In the genomic region with DNA sequence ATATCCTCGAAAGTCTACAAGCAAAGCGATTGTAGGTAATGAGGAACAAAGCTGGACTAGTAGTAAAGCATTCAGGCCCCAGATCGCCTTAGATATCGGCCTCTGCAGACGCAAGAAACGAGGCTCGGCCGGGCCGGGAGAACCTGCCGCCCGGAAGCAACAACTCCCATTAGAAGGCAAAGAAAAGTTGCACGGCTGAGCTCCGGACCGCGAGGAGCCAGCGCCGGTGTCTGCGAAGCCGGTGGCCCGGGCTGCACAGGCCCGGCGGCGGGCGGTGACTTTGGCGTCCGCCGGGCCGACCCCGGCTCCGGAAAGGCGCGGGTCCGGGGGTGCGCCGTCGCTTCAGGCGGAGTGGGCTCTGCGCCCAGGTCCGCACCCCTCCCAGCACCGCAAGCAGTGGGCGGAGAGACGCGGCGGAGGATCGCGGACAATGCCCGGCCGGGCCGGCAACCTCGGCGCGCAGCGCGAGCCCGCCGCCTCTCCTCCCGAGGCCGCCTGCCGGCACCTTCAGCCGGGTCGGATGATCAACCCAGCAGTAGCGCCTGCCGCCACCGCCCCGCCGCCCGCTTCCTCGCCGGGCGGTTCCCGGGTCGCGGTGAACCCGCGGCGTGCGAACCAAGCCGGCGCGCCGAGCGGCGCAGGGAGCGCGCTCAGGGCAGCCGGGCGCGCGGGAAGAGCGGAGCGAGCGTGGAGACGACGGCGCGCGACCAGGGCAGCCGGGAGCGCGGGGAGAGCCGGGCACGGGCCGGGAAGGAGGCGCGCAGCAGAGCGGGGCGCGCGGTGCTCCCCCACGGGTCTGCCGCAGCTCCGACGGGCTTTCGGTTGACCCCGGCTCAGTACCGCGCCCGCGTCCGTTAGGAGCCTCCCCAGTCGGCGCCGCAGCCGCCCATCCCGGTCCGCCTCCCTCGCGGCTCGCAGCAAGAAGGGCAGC, we compare ENCODE assay signal across 8 mouse cellular contexts. TPM values are rescaled to one million over a fixed set of nuclear protein-coding genes. Genes with fewer than 3 reads are reported as not detected.
A peak's percentile ranks its signal among the peaks of the same experiment; 100 is the strongest.
DNase-seq lines count a peak whose midpoint lies in the region; ATAC-seq lines count a peak whose summit lies in the region.

No protein-coding gene starts in this region.

- 0 out of 2 replicates have a peak, but pooled peaks cover 2% of the 10 kb centered on the region for H3K27me3 ChIP-seq in forebrain, embryonic 15.5 days
- no peaks in the 10 kb centered on the region for H3K27me3 ChIP-seq in lung, embryonic 15.5 days

- ATAC-seq in forebrain, embryonic 15.5 days (replicated peaks), result peak; percentile 76
- ATAC-seq in lung, embryonic 15.5 days (ENCODE audit: borderline replicate concordance, extremely low read depth, low FRiP score, low TSS enrichment), result peak; percentile 67

- intact Hi-C loops in heart, postnatal 14 days (cut with DNase I), result loop anchor here (2.0 to 5.0 kb wide), 3 partner anchors 37 to 127 kb away; partner anchors contain the start of gene Ociad1

- no peaks in the 10 kb centered on the region for H3K9me3 ChIP-seq in forebrain, embryonic 15.5 days
- no peaks in the 10 kb centered on the region for H3K9me3 ChIP-seq in lung, embryonic 15.5 days

- peak overlapping the region; percentile 98 for H3K4me3 ChIP-seq in forebrain, embryonic 15.5 days
- H3K4me3 ChIP-seq in lung, embryonic 15.5 days, result peak overlapping the region; percentile 97

- peaks cover 32% of the 10 kb centered on the region for H3K4me1 ChIP-seq in forebrain, embryonic 15.5 days
- peaks cover 18% of the 10 kb centered on the region for H3K4me1 ChIP-seq in lung, embryonic 15.5 days

- DNase-seq in MEL-GATA-1-ER (ENCODE audit: extremely low read depth, low read depth), result peak; percentile 42
- peak; percentile 65 for DNase-seq in cerebellum, adult 11-12 months
- DNase-seq in heart, postnatal 14 days, result peak; percentile 72 to 75
- peak; percentile 45 to 62 for DNase-seq in layer of hippocampus, adult 18-20 months (ENCODE audit: low spot score in 2 of 2)
- DNase-seq in ovary, postnatal 10 days (ENCODE audit: low spot score), result peak; percentile 32
- peak; percentile 65 for DNase-seq in thymus, postnatal 14 days

- peak overlapping the region; percentile 70 for H3K4me2 ChIP-seq in forebrain, embryonic 15.5 days (replicated peaks)
- peak overlapping the region; percentile 76 for H3K4me2 ChIP-seq in lung, embryonic 15.5 days

- H3K36me3 ChIP-seq in forebrain, embryonic 15.5 days, result no peaks in the 10 kb centered on the region
- H3K36me3 ChIP-seq in lung, embryonic 15.5 days, result no peaks in the 10 kb centered on the region

- WGBS in forebrain, embryonic 15.5 days, result under 1% methylated on average over 124 of the region's 129 CpGs
- WGBS in lung, embryonic 15.5 days, result under 1% methylated on average over 86 of the region's 129 CpGs

- H3K9ac ChIP-seq in forebrain, embryonic 15.5 days (replicated peaks), result peak overlapping the region; percentile 92
- peak overlapping the region; percentile 82 for H3K9ac ChIP-seq in lung, embryonic 15.5 days

- H3K27ac ChIP-seq in forebrain, embryonic 15.5 days (replicated peaks), result peak overlapping the region; percentile 98
- H3K27ac ChIP-seq in lung, embryonic 15.5 days, result peak overlapping the region; percentile 93

RNA-seq across cellular contexts. Expression of gene Fryl, which starts 0.8 kb away (rescaled TPM):
- 48.3 and 51.5 TPM in 2 replicates for polyA plus RNA-seq in forebrain, embryonic 15.5 days (2015; fragmentation: Nextera tagmentation; extraction: Ambion mirVana)
- 10 to 100 TPM; 45.9 to 50.9 TPM for total RNA-seq in heart, postnatal 14 days (2021)
- 10 to 100 TPM; 63.6 to 66.7 TPM for total RNA-seq in layer of hippocampus, adult 18-20 months (2021)
- 21.0 and 24.5 TPM in 2 replicates for polyA plus RNA-seq in lung, embryonic 15.5 days (2015; fragmentation: Nextera tagmentation; extraction: Ambion mirVana)

RNA-seq across cellular contexts. Expression of gene Ociad1, which starts 37.0 kb away (rescaled TPM):
- polyA plus RNA-seq in forebrain, embryonic 15.5 days (2015; fragmentation: Nextera tagmentation; extraction: Ambion mirVana), result 267 and 268 TPM in 2 replicates
- total RNA-seq in heart, postnatal 14 days (2021), result 100 to 1,000 TPM; 239 to 245 TPM
- 100 to 1,000 TPM; 467 to 470 TPM for total RNA-seq in layer of hippocampus, adult 18-20 months (2021)
- 231 and 246 TPM in 2 replicates for polyA plus RNA-seq in lung, embryonic 15.5 days (2015; fragmentation: Nextera tagmentation; extraction: Ambion mirVana)

Comparison
In these comparisons a context has a peak if more than half of its experiments do, and no peak if none do; other contexts are left out.
1. Peak in every context shown above with its lines: DNase-seq, ATAC-seq, H3K4me3 ChIP-seq and H3K27ac ChIP-seq.